Mouse (Mus musculus) neural tube, embryonic 14.5 days (tissue): ENCODE measurements around the gene Syne3. TPM values are rescaled to one million over a fixed set of nuclear protein-coding genes. Genes with fewer than 3 reads are reported as not detected.
A peak's percentile ranks its signal among the peaks of the same experiment; 100 is the strongest.

ENCODE experiments used
- ATAC-seq: fragments of 200-750 bp; cut with Nextera tagmentation; 2 replicates; pipeline ENCODE4 v1.8.0; 2017; ENCODE audit warnings: low read depth, mild to moderate bottlenecking, moderate TSS enrichment, moderate library complexity
- H3K27ac ChIP-seq: fragments of 300-500 bp; sonication (generic); 2 replicates; pipeline ENCODE4 v1.5.1; 2014; ENCODE audit warnings: low read depth, mild to moderate bottlenecking, control low read depth, low read length, moderate library complexity, mixed read lengths
- H3K27me3 ChIP-seq: fragments of 300-500 bp; sonication (generic); 2 replicates; pipeline ENCODE4 v1.6.1; 2014; ENCODE audit warnings: low read length; ENCODE audit not compliant: control insufficient read depth, insufficient read depth
- H3K36me3 ChIP-seq: fragments of 300-500 bp; sonication (generic); 2 replicates; pipeline ENCODE4 v1.6.1; 2014; ENCODE audit warnings: low read length, mixed read lengths; ENCODE audit not compliant: control insufficient read depth, insufficient read depth
- H3K4me1 ChIP-seq: fragments of 300-500 bp; sonication (generic); 2 replicates; pipeline ENCODE4 v1.6.1; 2014; ENCODE audit warnings: low read length; ENCODE audit not compliant: control insufficient read depth, insufficient read depth
- H3K4me2 ChIP-seq: fragments of 300-500 bp; sonication (generic); 2 replicates; pipeline ENCODE4 v1.6.1; 2014; ENCODE audit warnings: mild to moderate bottlenecking, low read depth, low read length, control low read depth
- H3K4me3 ChIP-seq: fragments of 300-500 bp; sonication (generic); 2 replicates; pipeline ENCODE4 v1.5.1; 2014; ENCODE audit warnings: low read depth, low read length, control low read depth, mixed read lengths
- H3K9ac ChIP-seq: fragments of 300-500 bp; sonication (generic); replicated peaks from 2 replicates; pipeline ENCODE4 v1.6.1; 2014; ENCODE audit warnings: low read depth, mild to moderate bottlenecking, control low read depth, low read length, mixed read lengths
- H3K9me3 ChIP-seq: fragments of 300-500 bp; sonication (generic); 2 replicates; pipeline ENCODE4 v1.6.1; 2016; ENCODE audit warnings: low read length; ENCODE audit not compliant: control insufficient read depth
- WGBS: fragments of 180-500 bp; shearing (Covaris S2); extraction: QIAGEN DNeasy Blood & Tissue Kit; methylation state at CpG from one replicate; pipeline ENCODE4 v1.1.7; 2014; 5-methylcytosine and 5-hydroxymethylcytosine counted together
- polyA plus RNA-seq: library from polyadenylated mRNA; unstranded; fragments of >200 nt; fragmentation: Nextera tagmentation; extraction: Ambion mirVana; gene quantifications from 2 replicates; pipeline ENCODE4 v1.2.1, GENCODE M21; 2014

Gene Syne3
- polyA plus RNA-seq = 0.23 and 0.26 TPM in 2 replicates

DNA sequence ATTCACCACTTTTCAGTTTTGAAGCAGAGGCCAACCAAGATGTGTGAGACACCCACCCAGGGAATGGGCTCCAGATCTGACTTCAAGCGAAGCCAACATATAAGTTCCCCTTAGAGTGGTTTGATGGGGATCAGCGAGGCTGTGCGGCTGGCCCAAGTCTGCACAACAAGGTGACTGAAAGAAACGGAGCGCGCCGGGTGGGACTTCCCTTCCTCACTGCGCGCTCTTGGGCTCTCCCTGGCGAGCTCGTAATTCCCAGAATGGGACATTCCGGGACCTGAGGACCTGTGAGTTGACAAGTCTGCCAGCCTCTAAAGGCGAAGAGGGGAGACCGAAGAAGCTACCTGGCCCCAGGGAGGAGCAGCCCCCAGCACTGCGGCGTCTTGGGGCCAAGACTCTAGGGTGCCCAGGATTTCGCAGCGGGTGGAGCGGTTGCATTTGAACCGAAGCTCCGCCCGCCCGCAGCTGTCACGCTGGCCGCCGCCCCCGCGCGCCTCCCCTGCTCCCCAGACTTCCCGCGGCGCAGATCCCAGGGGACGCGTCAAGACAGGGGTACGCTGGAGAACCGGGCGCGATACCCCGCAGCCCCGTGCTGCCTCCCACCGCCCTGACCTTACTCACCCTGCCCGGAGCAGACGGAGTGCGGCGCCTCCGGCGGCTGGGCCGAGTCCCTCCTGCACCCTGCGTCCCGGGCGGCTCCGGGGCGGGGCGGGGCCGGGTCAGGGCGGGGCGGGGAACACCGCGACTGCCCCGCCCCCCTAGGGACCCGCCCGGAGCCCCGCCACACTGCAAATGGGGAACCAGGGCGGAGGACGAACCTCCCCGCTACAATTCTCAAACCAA lies at the start of gene Syne3:
Gene Syne3 (minus strand): TSS at position 440 of the 843 bp plus-strand sequence.
- under 1% methylated on average over 64 of the region's 66 CpGs for WGBS
- H3K36me3 ChIP-seq = no peaks in the 10 kb centered on the region
- H3K4me3 ChIP-seq = peak within 1 kb of the TSS; percentile 48
- H3K4me1 ChIP-seq = peaks cover 4% of the 10 kb centered on the region; the same call in 1 of the 2 replicates
- peaks cover 22% of the 10 kb centered on the region for H3K27me3 ChIP-seq
- H3K9me3 ChIP-seq = no peaks in the 10 kb centered on the region
- H3K27ac ChIP-seq = no peak within 1 kb of the TSS
- ATAC-seq = peak; percentile 65
- H3K4me2 ChIP-seq = peak within 1 kb of the TSS; percentile 97
- H3K9ac ChIP-seq = peak within 1 kb of the TSS; percentile 57

DNA sequence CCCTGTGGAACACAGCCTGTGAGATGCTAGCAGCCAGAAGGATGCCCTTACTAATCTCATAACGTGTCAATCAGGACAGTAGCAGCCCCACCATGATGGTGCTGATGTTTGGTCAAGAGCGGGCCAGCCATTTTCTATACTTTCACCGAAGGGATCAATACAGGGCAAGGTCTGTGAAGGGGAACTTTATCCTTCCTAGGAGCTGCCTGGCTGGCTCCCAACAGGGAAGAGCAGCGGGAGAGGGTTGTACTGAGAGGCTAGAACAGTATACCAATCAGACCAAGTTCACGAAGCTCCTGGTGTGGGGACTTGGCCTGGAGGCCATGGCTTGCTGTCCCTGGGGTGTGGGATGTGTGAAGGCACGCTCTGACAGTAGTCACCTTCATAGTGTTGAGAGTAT lies 45.7 kb upstream of the Syne3 start:
- no peak for ATAC-seq
- 85% methylated on average over 6 of the region's 6 CpGs for WGBS
- no peak overlapping the region for H3K27ac ChIP-seq

DNA sequence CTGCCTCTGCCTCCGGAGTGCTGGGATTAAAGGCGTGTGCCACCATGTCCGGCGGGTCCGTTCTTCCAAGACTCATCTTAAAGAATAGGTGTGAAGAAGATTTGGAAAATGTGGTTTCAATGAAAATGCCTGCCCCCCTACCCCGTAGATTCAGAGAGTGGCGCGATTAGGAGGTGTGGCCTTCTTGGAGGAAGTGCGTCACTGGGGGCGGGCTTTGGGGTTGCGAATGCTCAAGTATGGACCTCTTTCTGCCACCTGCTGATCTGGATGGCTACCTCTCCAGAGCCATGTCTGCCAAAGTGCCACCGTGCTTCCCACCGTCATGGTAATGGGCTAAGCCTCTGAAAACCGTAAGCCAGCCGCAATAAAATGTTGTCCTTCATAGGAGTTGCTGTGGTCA lies 44.4 kb upstream of the Syne3 start:
- no peak overlapping the region for H3K27ac ChIP-seq
- no peak for ATAC-seq
- H3K36me3 ChIP-seq = no peaks in the 10 kb centered on the region
- no peaks in the 10 kb centered on the region for H3K4me1 ChIP-seq
- H3K9ac ChIP-seq = no peak overlapping the region
- H3K4me2 ChIP-seq = no peak overlapping the region
- no peaks in the 10 kb centered on the region for H3K9me3 ChIP-seq
- no peak overlapping the region for H3K4me3 ChIP-seq
- H3K27me3 ChIP-seq = no peaks in the 10 kb centered on the region
- 96% methylated on average over 15 of the region's 15 CpGs for WGBS

More for the DNA sequence above, 45.7 kb upstream of the Syne3 start:
- Histone ChIP-seq H3K27me3 (no peaks in the 10 kb centered on the region), H3K9me3 (no peaks in the 10 kb centered on the region), H3K4me3 (no peak overlapping the region), H3K4me1 (no peaks in the 10 kb centered on the region), H3K9ac (no peak overlapping the region), H3K36me3 (no peaks in the 10 kb centered on the region), H3K4me2 (no peak overlapping the region)

DNA sequence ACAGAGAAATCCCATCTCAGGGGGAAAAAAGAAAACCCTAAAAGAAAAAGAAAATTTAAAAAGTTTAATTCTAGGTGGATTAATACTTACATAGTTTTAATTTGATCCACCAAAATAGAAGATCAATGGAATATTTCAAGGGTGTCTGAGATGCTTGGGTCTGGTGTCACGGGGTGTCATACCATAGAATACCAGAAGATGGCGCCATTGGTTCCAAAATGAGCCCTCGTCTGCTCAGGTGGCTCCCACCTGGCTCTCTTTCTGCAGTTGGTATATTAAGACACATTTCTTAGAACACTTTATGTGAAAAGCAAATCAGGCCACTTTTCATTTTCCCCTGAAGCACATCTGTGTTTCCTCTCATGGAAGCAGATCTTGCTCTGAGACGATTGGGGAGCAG lies 41.3 kb upstream of the Syne3 start:
- H3K9ac ChIP-seq = no peak overlapping the region
- 14% methylated on average over 4 of the region's 4 CpGs for WGBS
- H3K27ac ChIP-seq = no peak overlapping the region; the same call in 1 of the 2 replicates
- H3K4me3 ChIP-seq = no peak overlapping the region
- ATAC-seq = peak; percentile 73; the same call in 1 of the 2 replicates
- no peaks in the 10 kb centered on the region for H3K9me3 ChIP-seq
- H3K4me1 ChIP-seq = no peaks in the 10 kb centered on the region
- H3K27me3 ChIP-seq = no peaks in the 10 kb centered on the region
- no peak overlapping the region for H3K4me2 ChIP-seq
- H3K36me3 ChIP-seq = no peaks in the 10 kb centered on the region

DNA sequence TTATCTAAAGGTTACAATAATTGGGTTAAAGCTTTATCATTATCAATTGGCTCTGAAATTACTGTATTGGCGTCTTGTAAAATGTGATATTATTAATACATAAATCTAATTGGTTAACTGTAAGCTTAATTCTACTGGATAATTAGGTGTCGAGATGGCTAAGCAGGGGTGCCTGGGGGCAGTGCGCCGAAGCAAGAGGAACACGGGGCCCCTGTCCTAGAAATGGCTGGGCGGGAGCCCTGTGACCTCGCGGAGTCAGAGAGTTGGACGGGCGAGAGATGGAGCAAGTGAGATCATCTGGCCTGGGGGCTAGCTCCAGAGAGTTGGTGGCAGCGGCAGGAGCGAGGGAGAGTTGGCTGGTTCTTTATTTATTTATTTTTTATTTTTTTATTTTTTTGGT lies 40.2 kb upstream of the Syne3 start:
- Histone ChIP-seq H3K27me3 (no peaks in the 10 kb centered on the region), H3K4me3 (no peak overlapping the region), H3K27ac (no peak overlapping the region), H3K9me3 (no peaks in the 10 kb centered on the region), H3K4me2 (no peak overlapping the region), H3K36me3 (no peaks in the 10 kb centered on the region), H3K9ac (no peak overlapping the region), H3K4me1 (no peaks in the 10 kb centered on the region)
- 82% methylated on average over 12 of the region's 12 CpGs for WGBS
- no peak for ATAC-seq

DNA sequence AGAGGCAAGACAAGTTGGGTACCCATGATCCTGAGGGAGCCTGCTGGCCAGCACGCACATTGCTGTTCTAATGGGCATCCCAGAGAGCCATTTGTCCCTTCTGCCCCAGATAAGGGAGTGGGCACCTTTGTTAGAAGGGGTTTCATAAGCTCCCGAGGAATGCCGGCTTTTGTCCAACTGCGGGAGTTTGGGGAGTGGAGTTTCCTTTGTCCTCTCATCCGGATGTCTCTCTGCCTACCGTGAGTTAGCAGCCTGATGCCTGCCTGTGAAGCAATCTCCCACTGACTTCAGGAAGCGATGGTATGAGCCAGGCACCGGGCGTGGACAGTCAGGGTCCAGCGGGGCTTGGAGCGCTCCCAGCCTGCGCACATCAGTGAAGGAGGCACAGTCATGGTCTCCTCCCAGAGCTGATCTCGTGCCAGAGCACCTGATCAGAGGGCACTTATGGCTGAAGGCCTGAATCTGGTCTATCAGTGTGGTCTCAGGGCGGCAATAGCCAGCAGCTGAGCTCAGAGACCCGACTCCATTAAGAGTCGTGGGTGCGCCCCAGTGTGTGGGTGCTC lies 38.8 kb upstream of the Syne3 start:
- Histone ChIP-seq H3K27me3 (no peaks in the 10 kb centered on the region), H3K9ac (no peak overlapping the region), H3K36me3 (no peaks in the 10 kb centered on the region), H3K4me2 (no peak overlapping the region), H3K9me3 (no peaks in the 10 kb centered on the region), H3K4me1 (no peaks in the 10 kb centered on the region), H3K27ac (no peak overlapping the region), H3K4me3 (no peak overlapping the region)
- 75% methylated on average over 17 of the region's 17 CpGs for WGBS
- no peak for ATAC-seq

DNA sequence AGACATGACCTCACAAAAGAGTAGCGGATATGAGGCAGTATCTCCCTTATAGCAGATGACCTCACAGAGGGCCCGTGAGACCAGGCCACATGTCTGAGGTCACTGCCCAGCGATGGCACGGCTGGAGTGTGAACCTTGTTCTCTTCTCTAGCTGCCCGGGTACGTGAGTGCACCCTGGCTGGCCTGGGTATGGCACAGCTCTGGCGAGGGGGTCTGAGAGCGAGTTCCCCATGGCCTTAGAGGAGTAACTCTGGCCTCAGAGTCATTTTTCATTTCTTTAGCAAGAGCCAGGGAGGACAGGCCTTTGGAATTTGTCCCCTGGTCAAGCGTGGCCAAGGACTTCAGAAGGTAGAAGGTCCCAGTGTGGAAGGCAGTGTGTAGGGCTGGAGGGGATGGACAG lies 35.2 kb upstream of the Syne3 start:
- Histone ChIP-seq H3K9ac (no peak overlapping the region), H3K27me3 (no peaks in the 10 kb centered on the region), H3K4me3 (no peak overlapping the region), H3K36me3 (no peaks in the 10 kb centered on the region; the same call in 1 of the 2 replicates), H3K4me2 (no peak overlapping the region), H3K4me1 (no peaks in the 10 kb centered on the region), H3K9me3 (no peaks in the 10 kb centered on the region), H3K27ac (no peak overlapping the region)
- 92% methylated on average over 9 of the region's 9 CpGs for WGBS
- no peak for ATAC-seq

DNA sequence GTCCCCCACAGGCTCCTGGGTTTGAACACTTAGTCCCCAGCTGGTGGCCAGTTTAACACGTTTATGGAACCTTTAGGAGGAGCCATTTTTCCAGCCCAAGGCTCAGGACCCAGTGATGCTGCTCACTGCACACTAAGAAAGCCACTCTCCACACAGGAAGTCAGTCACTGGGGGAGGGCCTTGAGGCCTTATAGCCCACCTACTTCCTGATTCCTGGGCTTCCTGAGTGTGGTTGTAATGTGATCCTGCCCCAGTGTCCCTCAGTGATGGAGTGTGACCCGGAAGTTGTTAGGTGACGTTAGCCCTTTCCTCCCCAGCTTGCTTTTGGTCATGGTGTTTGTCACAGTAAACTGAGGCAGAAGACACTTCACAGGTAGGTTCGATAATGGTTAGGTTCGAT lies 33.5 kb upstream of the Syne3 start:
- Histone ChIP-seq H3K27me3 (no peaks in the 10 kb centered on the region), H3K4me1 (0 out of 2 replicates have a peak, but pooled peaks cover 3% of the 10 kb centered on the region), H3K9ac (no peak overlapping the region), H3K36me3 (no peaks in the 10 kb centered on the region; the same call in 1 of the 2 replicates), H3K4me3 (no peak overlapping the region), H3K4me2 (no peak overlapping the region), H3K9me3 (no peaks in the 10 kb centered on the region), H3K27ac (no peak overlapping the region)
- ATAC-seq = no peak
- 92% methylated on average over 5 of the region's 5 CpGs for WGBS

DNA sequence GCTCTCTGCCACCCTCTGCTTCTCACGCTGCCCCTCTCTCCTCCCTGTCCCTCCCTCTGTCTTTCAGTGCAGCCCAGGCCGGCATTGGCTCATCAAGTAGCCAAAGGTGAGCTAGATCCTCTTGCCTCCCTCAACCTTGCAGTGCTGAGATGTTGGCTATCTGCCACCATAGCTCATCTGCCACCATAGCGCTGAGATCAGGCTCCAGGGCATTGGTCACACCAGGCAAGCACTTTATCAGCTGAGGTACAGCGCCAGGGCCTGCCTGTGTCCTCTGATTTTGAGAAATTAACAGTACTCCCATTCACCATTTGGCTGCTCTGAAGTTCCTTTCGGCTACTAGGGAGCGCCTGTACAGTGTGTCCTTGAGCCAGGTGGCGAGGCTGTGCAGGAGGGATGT lies 31.3 kb upstream of the Syne3 start:
- H3K9ac ChIP-seq = no peak overlapping the region
- H3K27ac ChIP-seq = no peak overlapping the region
- H3K36me3 ChIP-seq = no peaks in the 10 kb centered on the region; the same call in 1 of the 2 replicates
- H3K9me3 ChIP-seq = no peaks in the 10 kb centered on the region
- no peak overlapping the region for H3K4me3 ChIP-seq
- 91% methylated on average over 7 of the region's 7 CpGs for WGBS
- ATAC-seq = no peak
- no peaks in the 10 kb centered on the region for H3K27me3 ChIP-seq
- H3K4me1 ChIP-seq = 0 out of 2 replicates have a peak, but pooled peaks cover 3% of the 10 kb centered on the region
- H3K4me2 ChIP-seq = no peak overlapping the region
